Mouse (Mus musculus) liver (tissue): Measurements from ENCODE around the gene Ryr3.

Experiments used
- DNase-seq: peaks from one replicate; pipeline ENCODE4 v3.0.0-alpha.2; 2020; ENCODE audit warnings: mixed read lengths

The Ryr3 gene

DNA sequence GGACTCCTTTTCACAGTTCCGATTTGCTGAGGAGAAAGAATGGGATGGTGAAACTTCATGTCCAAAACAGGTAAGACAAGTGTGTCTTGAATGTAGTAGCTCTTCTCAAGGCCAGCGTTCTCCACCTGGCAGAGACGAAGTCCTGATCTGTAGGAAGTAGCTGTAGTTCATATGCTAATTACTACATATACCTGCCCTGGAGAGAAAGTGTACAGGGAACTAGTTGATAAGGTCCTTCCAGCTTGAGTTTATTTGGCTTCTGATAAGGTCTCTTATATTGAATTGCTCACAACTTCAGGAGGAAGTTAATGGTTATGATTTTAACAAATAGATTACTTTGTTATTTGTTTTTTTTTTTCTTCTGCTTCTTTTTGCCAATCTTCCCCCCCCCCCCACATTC lies 591.7 kb downstream of the Ryr3 start:
- DNase-seq, result no peak

DNA sequence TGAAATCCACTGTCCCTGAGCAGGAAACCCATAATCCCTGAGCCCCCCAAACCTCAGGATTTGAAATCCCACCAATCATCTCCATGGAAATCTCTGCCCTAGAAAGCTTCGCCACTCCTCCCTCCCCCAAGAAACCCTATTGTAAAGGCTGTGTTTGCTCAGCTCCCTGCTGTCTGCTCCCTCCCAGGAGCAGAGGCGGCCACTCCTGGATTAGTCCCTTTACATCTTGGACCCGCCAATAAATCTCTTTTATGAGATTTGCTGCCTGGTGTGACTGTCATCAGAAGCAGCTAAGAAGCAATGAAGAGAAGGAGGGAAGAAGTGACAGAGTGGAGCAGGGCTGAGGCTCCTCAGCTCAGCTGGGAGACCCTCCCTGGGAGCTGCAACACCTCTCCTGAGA lies 599.7 kb downstream of the Ryr3 start:
- DNase-seq, result no peak

- no peak for DNase-seq
Observed at GRCm38 (mm10) chr2:112614375-112614774, 602.5 kb downstream of the Ryr3 start.

GRCm38 (mm10) chr2:112612628-112613027 lies 604.3 kb downstream of the Ryr3 start:
- no peak for DNase-seq

DNA sequence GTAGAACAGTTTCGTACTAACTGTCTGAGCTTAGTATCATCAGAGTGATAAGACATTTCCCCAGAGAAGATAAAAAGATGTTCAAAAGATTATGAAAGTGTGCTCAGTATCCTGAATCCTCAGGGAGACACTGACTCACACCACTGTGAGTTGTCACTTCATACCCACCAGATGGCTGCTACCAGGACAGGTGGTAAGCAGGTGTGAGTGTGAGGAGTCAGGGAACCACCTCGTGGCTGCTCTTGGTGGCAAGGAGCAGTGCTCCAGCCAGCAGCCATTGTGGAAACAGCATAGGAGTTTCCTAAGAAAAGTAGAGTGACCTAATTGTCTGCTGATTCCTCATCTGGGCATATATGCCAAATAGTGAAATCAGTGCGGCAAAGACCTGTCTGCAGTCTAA lies 610.4 kb downstream of the Ryr3 start:
- no peak for DNase-seq

GRCm38 (mm10) chr2:112602487-112602886 lies 614.4 kb downstream of the Ryr3 start:
- no peak for DNase-seq

DNA sequence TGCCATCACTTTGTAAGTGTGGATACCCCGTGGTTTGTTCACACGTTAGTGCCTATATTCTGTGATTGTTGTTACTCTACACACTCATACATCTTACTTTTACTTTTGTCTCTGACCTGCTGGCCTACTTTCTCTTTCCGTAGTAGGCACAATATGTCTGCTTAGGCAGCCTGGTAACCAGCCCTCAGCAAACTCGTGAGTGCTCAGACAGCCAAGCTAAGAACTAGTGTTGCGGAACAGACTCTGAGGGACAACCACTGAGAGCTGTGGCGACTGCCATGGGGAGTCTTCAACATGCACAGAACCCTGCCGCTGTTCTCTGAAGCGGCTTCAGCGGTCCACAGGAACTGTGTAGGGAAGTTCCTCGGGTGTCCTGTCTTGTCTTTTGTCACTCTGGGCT lies 616.7 kb downstream of the Ryr3 start:
- DNase-seq, result no peak

- DNase-seq, result no peak
Observed at GRCm38 (mm10) chr2:112597064-112597463, 619.8 kb downstream of the Ryr3 start.

- no peak for DNase-seq
Observed at GRCm38 (mm10) chr2:112596415-112596814, 620.5 kb downstream of the Ryr3 start.

GRCm38 (mm10) chr2:112595807-112596206 lies 621.1 kb downstream of the Ryr3 start:
- no peak for DNase-seq

GRCm38 (mm10) chr2:112593781-112594180 lies 623.1 kb downstream of the Ryr3 start:
- no peak for DNase-seq

GRCm38 (mm10) chr2:112593322-112593721 lies 623.6 kb downstream of the Ryr3 start:
- no peak for DNase-seq

DNA sequence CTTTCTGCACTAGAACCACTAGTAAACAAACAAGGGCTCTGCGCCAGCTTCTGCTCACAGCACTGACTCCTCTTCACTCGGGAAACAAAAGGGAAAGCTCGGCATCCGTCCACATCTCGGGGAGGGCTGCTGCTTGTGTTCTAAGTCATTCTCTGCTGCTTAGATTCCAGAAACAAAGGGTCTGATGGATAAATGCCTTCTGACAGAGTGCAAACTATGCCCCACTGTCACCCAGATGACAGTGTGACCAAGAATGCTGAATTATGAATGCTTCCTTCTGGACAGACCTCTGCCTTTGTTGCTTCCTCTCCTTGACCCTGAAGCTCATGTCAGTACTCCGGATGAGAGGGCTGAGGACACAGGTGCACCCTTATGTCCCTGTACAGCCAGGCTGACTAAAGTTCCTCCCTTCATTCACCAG lies 625.4 kb downstream of the Ryr3 start:
- DNase-seq, result no peak

DNA sequence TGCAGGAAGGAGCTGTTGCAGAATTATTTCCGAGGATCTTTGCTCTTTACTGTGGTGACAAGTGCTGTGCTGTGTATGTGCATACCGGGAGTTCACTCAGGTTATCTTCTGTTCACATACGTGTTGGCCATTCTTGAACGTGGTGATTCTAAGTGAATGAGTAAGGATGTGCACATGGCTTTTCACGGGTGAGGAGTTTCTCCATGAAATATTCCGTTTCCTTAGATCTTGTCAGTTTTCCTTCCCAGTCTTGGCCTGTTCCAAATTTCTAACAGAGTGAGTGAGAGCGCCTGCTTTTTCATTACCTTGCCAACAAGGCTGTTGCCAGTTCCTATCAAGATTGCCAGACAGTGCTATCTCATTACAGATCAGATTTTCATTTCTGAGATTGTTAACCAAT lies 625.9 kb downstream of the Ryr3 start:
- DNase-seq, result no peak
